Mouse (Mus musculus) bone marrow, adult 2 months (tissue): ENCODE results near the gene Polr1a. TPM values are rescaled to one million over a fixed set of nuclear protein-coding genes. Genes with fewer than 3 reads are reported as not detected.

Source experiments
- H3K27ac ChIP-seq: fragments of 200-500 bp; 2 replicates; pipeline ENCODE4 v1.5.1; 2012; ENCODE audit warnings: low read depth, mild to moderate bottlenecking, control low read depth, inconsistent platforms, low read length; ENCODE audit not compliant: control insufficient read depth, poor library complexity, insufficient read depth
- H3K4me1 ChIP-seq: fragments of 200-500 bp; 2 replicates; pipeline ENCODE4 v1.6.1; 2011; ENCODE audit warnings: low read length; ENCODE audit not compliant: control insufficient read depth, insufficient read depth
- H3K4me3 ChIP-seq: fragments of 200-500 bp; replicated peaks from 2 replicates; pipeline ENCODE3; 2011; ENCODE audit warnings: mild to moderate bottlenecking, low read depth, low read length, control low read depth; ENCODE audit not compliant: control insufficient read depth
- CTCF ChIP-seq: fragments of 200-500 bp; IDR thresholded peaks from 2 replicates; pipeline ENCODE4 v1.5.1; 2011; ENCODE audit warnings: low read length, control low read depth; ENCODE audit not compliant: control insufficient read depth, insufficient read depth
- POLR2A ChIP-seq: fragments of 200-500 bp; IDR thresholded peaks from 2 replicates; pipeline ENCODE4 v1.6.1; 2011; ENCODE audit warnings: low read depth, mild to moderate bottlenecking, control low read depth, low read length, borderline replicate concordance; ENCODE audit not compliant: control insufficient read depth
- WGBS: fragments of 180-500 bp; shearing (Covaris S2); methylation state at CpG from one replicate; pipeline ENCODE4 v1.1.7; 2018; 5-methylcytosine and 5-hydroxymethylcytosine counted together
- polyA plus RNA-seq: library from polyadenylated mRNA; stranded (reverse); fragments of >200 nt; gene quantifications from 2 replicates; pipeline ENCODE4 v1.2.4, GENCODE M21; 2011; ENCODE audit warnings: low replicate concordance; ENCODE audit not compliant: missing spikeins, insufficient read depth, insufficient read length

Gene Polr1a
- polyA plus RNA-seq, 1 experiment, result 21.0 TPM

DNA sequence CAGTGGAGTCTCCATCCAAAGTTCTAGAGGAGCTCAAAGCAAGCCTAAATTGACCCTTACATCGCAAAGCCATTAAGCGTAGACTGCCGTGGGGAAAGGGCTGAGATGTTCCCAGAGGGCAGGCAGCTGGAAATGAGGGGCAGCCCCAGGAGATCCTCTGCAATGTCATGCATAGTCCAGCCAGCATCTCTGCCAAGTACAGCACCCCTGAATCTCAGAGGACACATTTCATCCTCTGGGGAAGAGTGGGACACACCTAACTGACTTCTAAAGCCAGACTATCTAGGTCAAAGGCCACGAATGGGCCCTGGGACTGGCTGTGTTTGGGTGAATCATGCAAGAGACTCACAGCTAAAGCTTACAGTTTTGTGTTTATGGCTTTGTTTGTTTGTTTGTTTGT, 85.2 kb downstream of the Polr1a start:
- no peak overlapping the region for H3K27ac ChIP-seq
- peaks cover 5% of the 10 kb centered on the region for H3K4me1 ChIP-seq
- TF ChIP-seq CTCF, result no peak
- TF ChIP-seq POLR2A, result no peak
- H3K4me3 ChIP-seq, result no peak overlapping the region
- 79% methylated on average over 4 of the region's 4 CpGs for WGBS

DNA sequence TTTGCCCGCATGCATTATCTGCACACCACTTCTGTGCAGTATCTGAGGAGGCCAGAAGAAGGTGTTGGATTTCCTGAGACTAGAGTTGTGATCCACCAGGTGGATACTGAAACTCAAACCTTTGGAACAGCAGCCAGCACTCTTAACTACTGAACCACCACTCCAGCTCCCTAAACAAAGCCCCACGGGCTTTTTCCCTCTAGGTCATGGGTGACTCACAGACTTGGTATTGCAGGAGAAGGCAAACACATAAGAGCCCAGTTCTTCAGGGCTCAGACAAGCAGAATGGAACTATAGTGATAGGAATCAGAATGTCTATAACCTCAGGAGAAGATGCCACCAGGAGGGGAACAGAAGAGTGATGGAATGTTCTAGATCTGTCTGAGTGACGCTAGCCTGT, 86.2 kb downstream of the Polr1a start:
- Histone ChIP-seq H3K27ac (no peak overlapping the region), H3K4me3 (no peak overlapping the region), H3K4me1 (peaks cover 1% of the 10 kb centered on the region)
- 84% methylated on average over 3 of the region's 3 CpGs for WGBS
- TF ChIP-seq POLR2A (no peak), CTCF (no peak)

GRCm38 (mm10) chr6:71997215-71997614, 88.4 kb downstream of the Polr1a start:
- WGBS, result 84% methylated on average over 1 of the region's 1 CpGs
- TF ChIP-seq POLR2A (no peak), CTCF (no peak)
- Histone ChIP-seq H3K27ac (no peak overlapping the region), H3K4me1 (no peaks in the 10 kb centered on the region; the same call in 1 of the 2 replicates), H3K4me3 (no peak overlapping the region)

DNA sequence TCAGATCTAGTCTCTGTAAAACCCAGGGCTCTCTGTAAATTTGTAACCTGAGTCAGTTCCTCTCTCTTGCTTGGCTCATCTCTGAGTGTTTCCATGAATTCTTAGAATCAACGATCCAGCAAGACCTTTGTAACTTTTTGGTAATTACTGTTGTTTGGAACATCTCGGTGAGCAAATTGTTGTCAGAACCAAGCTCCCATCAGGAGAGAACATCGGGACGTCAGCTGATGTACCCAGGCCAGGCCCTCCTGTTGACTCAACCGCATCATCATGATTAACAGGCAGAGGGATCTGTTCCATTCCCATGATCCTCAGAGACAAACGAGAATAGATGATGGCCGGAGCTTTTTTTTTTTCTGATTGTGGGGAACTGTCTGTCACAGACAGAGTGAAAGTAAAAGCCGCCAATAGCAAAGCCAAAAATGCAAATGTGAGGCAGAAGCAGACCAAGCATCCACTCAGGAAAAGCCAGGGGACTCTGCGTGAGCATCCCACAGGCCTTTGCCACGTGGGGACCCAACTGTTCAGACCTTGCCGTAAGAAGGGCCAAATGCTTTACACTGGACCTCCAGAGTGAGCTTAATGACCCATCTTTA, 91.2 kb downstream of the Polr1a start:
- WGBS, result 79% methylated on average over 11 of the region's 11 CpGs
- H3K4me3 ChIP-seq, result no peak overlapping the region
- H3K27ac ChIP-seq, result no peak overlapping the region
- no peak for TF ChIP-seq CTCF
- TF ChIP-seq POLR2A, result no peak
- no peaks in the 10 kb centered on the region for H3K4me1 ChIP-seq

GRCm38 (mm10) chr6:72001220-72001777, 92.4 kb downstream of the Polr1a start:
- TF ChIP-seq POLR2A, result no peak
- TF ChIP-seq CTCF, result no peak
- 23% methylated on average over 5 of the region's 5 CpGs for WGBS
- H3K4me1 ChIP-seq, result no peaks in the 10 kb centered on the region
- H3K4me3 ChIP-seq, result no peak overlapping the region
- H3K27ac ChIP-seq, result no peak overlapping the region

- no peak overlapping the region for H3K4me3 ChIP-seq
- WGBS, result 71% methylated on average over 3 of the region's 3 CpGs
- no peak overlapping the region for H3K27ac ChIP-seq
- no peaks in the 10 kb centered on the region for H3K4me1 ChIP-seq
- TF ChIP-seq CTCF, result no peak
- TF ChIP-seq POLR2A, result no peak
These were observed 98.8 kb downstream of the Polr1a start for GRCm38 (mm10) chr6:72007411-72008212.

DNA sequence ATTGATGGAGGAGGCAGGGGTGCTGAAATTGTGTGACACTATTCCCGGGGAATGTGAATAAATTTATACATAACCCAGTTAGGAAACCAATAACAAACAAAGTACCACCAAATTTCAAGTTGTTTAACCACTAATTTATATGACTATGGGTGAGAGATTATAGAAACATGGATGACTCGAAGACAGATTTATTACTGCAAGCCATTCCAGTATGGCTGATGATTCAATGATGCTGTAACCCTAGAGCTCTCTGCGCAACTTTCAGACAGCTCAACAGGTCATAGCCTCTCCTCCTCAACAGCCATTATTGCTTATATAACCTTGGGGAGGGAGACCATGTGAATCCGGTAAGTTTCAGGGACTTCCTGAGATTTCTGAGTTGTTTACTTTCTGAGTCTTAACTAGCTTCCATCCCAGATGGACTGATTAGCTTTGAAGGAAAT, 99.4 kb downstream of the Polr1a start:
- no peaks in the 10 kb centered on the region for H3K4me1 ChIP-seq
- no peak overlapping the region for H3K4me3 ChIP-seq
- 82% methylated on average over 4 of the region's 4 CpGs for WGBS
- TF ChIP-seq CTCF (no peak), POLR2A (no peak)
- no peak overlapping the region for H3K27ac ChIP-seq

GRCm38 (mm10) chr6:72009454-72009853, 100.6 kb downstream of the Polr1a start:
- TF ChIP-seq POLR2A (no peak), CTCF (no peak)
- Histone ChIP-seq H3K4me3 (no peak overlapping the region), H3K4me1 (no peaks in the 10 kb centered on the region), H3K27ac (no peak overlapping the region)
- WGBS, result 88% methylated on average over 1 of the region's 1 CpGs

DNA sequence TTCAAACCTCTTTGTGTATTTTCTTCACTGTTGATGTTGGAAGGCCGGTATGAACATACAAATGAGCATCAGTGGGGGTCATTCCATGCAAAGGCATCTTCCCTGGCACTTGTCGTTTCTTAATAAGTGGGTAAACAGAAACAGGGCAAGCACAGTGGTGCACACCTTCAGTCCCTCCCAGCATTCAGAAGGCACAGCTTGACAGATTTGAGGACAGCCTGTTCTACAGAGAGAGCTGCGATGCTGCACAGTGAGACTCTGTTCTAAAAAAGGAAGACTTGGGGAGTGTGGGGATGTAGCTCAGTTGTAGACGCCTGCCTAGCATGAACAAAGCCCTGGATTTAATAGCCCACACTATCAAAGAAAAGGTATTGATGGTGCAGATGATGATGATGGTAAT, 105.2 kb downstream of the Polr1a start:
- TF ChIP-seq POLR2A (no peak), CTCF (no peak)

More for the DNA sequence above, 105.2 kb downstream of the Polr1a start:
- no peaks in the 10 kb centered on the region for H3K4me1 ChIP-seq
- 78% methylated on average over 4 of the region's 4 CpGs for WGBS
- no peak overlapping the region for H3K4me3 ChIP-seq
- no peak overlapping the region for H3K27ac ChIP-seq
